Mouse (Mus musculus): ENCODE data around the gene Sox1. TPM values are rescaled to one million over a fixed set of nuclear protein-coding genes. Genes with fewer than 3 reads are reported as not detected.

Gene Sox1
- under 1 TPM; 0.06 to 0.25 TPM for total RNA-seq (2021)
- long read RNA-seq, experiment 1, result 0 reads
- long read RNA-seq, experiment 2, result 0 reads

- no peak for DNase-seq (ENCODE audit: low spot score in 2 of 2)
Measured at GRCm38 (mm10) chr8:12395071-12396031, at the start of gene Sox1. Gene Sox1 (plus strand): TSS chr8:12395295.

DNA sequence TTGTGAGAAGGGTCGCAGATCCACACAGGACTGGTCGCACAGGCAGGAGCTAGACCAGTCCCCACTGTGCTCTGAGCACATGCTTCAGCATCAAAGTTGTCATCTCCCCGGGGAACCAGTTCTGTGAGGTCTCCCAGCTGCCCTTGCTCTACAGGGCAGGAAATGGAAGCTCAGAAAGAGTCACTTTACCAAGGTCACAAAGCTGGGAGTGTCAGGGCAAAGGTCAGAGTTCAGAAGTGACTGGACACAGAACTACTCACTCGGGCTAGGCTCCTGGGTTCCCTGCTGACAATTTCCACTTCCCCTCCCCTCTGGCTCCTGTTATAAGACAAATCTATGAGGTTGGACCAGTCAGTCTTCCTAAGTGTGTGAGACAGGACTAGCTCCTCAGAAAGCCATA lies 49.2 kb upstream of the Sox1 start:
- DNase-seq (ENCODE audit: low spot score in 2 of 2), result no peak

DNA sequence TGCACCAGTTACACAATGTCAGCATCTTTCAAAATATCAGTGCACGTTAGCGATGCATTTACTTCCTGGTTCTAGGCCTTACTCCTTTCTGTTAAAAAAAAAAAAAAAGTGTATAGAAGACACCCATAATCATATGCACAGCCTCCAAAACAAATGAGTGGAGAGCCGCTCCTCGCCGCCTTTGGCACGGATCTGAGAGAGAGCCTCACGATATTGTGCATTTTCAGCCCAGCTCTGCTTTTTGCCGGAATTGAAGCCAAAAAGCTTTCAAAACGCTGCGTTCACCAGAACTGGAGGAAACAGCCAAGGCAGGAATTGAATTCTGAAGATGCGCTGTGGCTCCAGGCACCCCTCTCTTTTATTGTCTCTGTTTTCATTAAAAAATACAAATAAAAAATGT lies 48.2 kb upstream of the Sox1 start:
- no peak for DNase-seq (ENCODE audit: low spot score in 2 of 2)

- no peak for DNase-seq (ENCODE audit: low spot score in 2 of 2)
Measured at GRCm38 (mm10) chr8:12348306-12348705, 46.8 kb upstream of the Sox1 start.

GRCm38 (mm10) chr8:12349591-12349990 lies 45.5 kb upstream of the Sox1 start:
- no peak for DNase-seq (ENCODE audit: low spot score in 2 of 2)

- no peak for DNase-seq (ENCODE audit: low spot score in 2 of 2)
Measured at GRCm38 (mm10) chr8:12351121-12351520, 44.0 kb upstream of the Sox1 start.

DNA sequence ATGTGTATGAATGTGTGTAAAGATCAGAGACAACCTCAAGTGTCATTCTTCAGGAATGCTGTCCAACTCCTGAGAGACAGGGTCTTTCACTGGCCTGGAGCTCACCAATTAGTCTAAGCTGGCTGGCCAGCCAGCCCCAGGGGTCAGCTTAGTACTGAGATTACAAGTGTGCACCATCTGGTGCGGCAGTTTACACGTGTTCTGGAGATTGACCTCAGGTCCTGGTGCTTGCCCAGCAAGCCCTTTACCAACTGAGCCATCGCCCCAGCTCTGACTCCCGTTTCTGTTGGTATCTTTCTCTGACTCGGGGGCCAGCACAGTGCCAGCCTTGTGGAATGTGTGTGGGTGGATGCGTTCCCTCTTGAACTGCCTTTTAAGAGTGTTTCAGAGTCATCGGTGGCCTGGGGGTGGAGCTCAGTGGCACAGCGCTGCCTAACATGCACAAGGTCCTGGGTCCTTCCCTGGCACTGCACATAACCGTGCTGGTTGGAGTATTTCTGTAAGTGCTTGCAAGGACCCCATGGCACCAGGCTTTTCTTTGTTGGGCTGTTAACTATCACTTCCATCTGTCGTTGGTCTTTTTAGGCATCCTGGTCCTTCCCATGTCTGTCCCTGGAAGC lies 40.6 kb upstream of the Sox1 start:
- DNase-seq (ENCODE audit: low spot score in 2 of 2), result no peak

- no peak for DNase-seq (ENCODE audit: low spot score in 2 of 2)
Measured at GRCm38 (mm10) chr8:12368161-12368560, 26.9 kb upstream of the Sox1 start.

GRCm38 (mm10) chr8:12368856-12369255 lies 26.2 kb upstream of the Sox1 start:
- no peak for DNase-seq (ENCODE audit: low spot score in 2 of 2)

GRCm38 (mm10) chr8:12381111-12381510 lies 14.0 kb upstream of the Sox1 start:
- no peak for DNase-seq (ENCODE audit: low spot score in 2 of 2)

DNA sequence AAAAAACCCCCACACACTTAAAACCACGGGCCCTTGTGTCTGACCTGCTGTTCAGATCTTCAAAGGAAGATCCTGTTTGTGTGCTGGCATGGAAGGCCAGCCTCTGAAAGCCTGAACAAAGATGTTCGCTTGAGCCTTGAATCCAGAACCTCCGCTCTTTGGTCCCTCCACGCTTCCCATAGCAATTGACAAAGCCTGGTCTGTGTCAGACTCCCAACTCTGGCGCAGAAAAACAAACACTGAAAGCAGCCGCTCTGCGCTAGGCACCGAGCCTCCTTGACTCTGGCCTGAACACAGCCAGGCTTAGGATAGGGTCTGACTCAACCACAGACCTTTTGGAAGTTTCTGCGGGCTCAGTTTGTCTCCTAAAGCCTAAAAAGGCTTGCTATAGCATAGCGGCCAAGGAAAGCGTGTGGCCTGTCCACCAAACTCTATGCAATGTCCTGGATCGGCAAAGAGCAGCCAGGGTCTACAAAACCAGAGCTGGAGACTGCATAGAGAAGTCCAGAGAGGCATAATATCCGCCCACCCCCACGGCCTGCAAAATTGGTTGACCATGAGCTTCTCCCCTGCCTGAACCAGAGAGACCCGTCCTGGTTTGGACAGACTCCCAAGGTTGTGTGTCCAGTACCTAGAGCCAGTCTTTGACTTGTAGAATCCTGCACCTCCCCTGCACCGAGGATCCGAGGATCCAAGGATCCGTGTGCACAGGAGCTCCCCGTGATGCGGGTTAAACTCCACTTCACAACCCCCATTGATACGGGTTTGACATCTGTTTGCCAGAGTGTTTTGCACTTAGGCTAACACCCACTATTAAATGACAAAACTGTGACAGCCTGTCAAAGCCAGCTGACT lies 12.2 kb upstream of the Sox1 start:
- DNase-seq (ENCODE audit: low spot score in 2 of 2), result no peak

DNA sequence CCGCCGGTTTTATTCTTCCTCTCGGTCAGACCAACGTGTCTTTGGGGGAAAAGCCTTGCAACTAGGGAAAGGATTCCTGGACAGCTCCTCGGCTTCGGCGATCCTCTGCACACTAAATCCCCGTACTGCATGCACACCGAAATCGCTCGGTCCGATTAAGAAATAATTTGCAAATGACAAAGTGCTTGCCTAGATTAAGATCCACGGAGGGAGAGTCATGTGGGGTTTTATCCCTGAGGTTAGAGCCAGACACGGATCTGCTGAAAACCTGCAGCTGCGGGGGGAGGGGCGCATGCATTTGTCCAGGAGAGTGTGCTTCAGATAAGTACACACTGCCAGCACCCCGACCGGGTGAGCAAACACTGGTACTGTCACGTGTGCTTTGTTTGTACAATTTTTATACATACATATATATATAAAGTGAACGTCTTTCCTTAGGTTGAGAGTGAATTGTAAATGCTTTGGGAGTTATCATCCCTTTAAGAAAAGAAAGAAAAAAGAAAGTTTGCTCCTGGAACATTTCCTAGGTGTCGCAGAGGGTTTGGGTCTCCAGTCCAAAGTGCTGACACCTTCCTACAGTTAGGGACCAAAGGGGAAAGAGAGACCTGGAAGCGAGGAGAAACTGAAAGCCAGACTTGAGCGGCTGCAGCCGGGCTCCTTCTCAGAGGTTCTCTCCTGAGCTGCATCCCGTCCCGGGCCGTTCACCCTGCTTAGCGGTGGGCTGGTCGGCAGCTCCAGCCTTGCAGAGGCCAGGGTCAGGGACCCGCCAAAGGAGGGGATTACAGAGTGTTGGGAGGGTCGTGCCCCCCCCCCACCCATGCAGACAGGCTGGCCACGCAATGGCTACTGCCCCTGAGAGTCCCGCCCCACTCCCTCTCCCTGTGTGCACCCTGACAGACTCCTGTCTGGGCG lies 10.9 kb upstream of the Sox1 start:
- no peak for DNase-seq (ENCODE audit: low spot score in 2 of 2)

- no peak for DNase-seq (ENCODE audit: low spot score in 2 of 2)
Measured at GRCm38 (mm10) chr8:12384996-12385685, 10.0 kb upstream of the Sox1 start.

DNA sequence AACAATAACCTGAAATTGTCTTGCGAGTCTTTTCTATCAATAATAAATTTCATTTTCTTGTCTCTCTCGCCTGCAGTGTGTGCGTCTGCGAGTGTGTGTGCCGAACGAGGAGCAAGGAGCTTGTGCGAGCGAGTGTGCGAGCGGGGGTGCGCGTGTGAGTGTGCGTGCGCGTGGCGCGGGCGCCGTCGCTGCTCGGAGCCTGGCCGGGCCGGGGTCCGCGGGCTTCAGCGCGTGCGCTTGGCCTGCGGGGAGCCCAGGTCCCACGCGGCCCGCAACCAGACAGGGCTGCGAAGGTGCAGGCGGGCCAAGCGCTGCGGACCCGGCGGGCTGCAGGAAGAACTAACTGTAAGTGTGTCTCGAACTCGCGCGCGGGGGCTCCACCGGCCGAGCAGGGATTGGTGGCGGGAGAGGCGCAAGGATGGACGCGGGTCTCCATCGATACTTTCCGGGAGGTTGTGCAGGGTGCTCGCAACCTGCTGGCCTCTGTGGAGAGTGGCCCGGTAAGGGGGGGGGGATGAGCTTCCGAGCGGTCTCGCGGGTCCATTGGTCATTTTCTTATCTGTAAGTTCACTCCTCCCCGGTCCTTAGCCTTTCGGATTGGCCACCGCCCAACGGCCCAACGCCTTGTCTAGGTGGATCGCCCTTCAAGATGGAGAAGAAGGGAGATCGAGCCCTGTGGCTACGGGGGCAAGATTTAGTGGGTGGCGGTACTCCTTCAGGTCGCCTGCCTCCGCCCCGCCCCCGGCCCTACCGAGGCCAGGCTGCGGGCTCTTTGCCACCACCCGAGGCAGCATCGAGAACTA lies 9.2 kb upstream of the Sox1 start:
- DNase-seq (ENCODE audit: low spot score in 2 of 2), result no peak

- DNase-seq (ENCODE audit: low spot score in 2 of 2), result no peak
Measured at GRCm38 (mm10) chr8:12386530-12387222, 8.4 kb upstream of the Sox1 start.

GRCm38 (mm10) chr8:12387223-12387860 lies 7.8 kb upstream of the Sox1 start:
- no peak for DNase-seq (ENCODE audit: low spot score in 2 of 2)

DNA sequence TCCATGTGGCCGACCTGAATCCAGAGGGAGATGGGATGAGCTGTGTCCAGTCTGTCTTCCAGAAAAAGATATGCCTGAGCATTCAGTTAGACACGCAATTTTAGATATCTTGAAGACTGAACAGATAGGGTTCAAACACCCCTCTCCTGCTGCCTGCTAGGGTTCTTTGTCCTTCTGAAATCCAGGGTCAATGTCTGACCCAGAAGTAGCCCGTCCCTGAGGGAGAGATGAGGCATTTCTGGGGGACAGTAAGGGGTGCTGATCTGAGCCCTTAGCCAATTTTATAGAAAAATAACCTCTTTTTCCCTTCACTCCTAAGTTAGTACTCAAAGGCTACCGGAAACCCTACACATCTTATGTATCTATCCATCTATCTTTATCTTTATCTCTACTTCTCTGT lies 7.2 kb upstream of the Sox1 start:
- DNase-seq (ENCODE audit: low spot score in 2 of 2), result no peak
